13 mouse cellular contexts compared by ENCODE assay signal in genomic region chr14:30425175-30425574, GRCm38 (mm10).
"Had no signal": no experiment of that assay in that cellular context is flagged by ENCODE, and none has a peak within 500 bp of the region (broad histone marks: within the 10 kb centered on the region; RNA-seq: fewer than 3 reads in every experiment).

No protein-coding gene starts in this region.

- H3K9me3 ChIP-seq: limb, embryonic 10.5 days; liver, embryonic 15.5 days; midbrain, embryonic 10.5 days; midbrain, embryonic 15.5 days had no signal

- H3K27ac ChIP-seq: left cerebral cortex, adult 2 months; limb, embryonic 10.5 days; liver, embryonic 15.5 days; midbrain, embryonic 10.5 days; midbrain, embryonic 15.5 days had no signal

- ATAC-seq: lung, postnatal 0 days; midbrain, embryonic 15.5 days had no signal

- H3K4me3 ChIP-seq: left cerebral cortex, adult 2 months; limb, embryonic 10.5 days; liver, embryonic 15.5 days; midbrain, embryonic 10.5 days; midbrain, embryonic 15.5 days had no signal

- DNase-seq: kidney, postnatal 25 days; lung, adult 2 months; lung, postnatal 36 days; right cerebral cortex, adult 18-20 months; right cerebral cortex, postnatal 25 days; thymus, postnatal 36 days had no signal

- H3K9ac ChIP-seq: liver, embryonic 15.5 days; midbrain, embryonic 15.5 days had no signal

- H3K36me3 ChIP-seq: limb, embryonic 10.5 days; liver, embryonic 15.5 days; midbrain, embryonic 10.5 days; midbrain, embryonic 15.5 days had no signal

- H3K27me3 ChIP-seq: liver, embryonic 15.5 days; midbrain, embryonic 15.5 days had no signal

- H3K4me2 ChIP-seq: liver, embryonic 11.5 days; liver, embryonic 15.5 days; midbrain, embryonic 15.5 days had no signal

- H3K4me1 ChIP-seq: midbrain, embryonic 15.5 days had no signal
